Mouse (Mus musculus): ENCODE measurements around the gene Olfr550. TPM values are rescaled to one million over a fixed set of nuclear protein-coding genes. Genes with fewer than 3 reads are reported as not detected.

Olfr550 gene
- not detected in 2 replicates for polyA plus RNA-seq (2012; rRNA removed)

DNA sequence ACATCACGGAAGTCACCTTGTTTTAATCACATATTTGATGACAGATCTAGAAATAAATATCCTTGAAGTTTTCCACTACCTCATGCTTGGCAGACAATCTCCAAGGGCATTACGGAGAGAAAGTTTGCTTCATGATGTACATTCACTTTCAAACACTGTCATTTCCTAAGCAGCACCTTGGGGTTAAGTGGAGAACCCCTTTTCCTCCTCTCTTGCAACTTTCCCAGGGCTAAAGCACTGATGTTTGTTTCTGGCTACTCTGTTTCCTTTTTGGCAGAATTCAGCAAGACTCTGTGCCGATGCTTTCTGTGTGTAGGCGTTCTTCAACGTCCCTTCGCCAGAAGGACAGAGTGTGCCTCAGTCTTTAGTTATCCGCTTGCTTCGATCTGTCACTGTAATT lies at the start of gene Olfr550:
TSS of gene Olfr550 (plus strand) at position 301 of the 400 bp plus-strand sequence.

DNA sequence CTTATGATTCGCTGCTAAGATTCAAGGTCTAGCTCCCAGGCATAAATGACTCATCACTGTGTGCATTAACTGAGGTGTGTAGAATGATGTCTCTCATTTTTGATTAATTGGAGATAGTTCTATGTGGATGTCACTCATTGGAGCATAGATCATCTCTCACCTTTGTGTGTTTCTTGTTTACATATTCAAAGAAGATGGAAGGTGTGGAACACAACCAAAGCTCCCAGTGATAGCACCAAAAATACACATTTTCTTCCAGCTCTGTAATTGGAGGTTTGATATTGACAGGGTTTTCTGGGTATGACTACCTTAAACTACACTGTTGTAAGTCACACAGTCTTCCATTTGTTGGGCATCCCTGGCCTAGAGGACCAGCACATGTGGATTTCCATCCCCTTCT lies 36.8 kb upstream of the Olfr550 start, which contains the start of gene Olfr547:
TSS of gene Olfr547 (plus strand) at position 301 of the 400 bp plus-strand sequence.

DNA sequence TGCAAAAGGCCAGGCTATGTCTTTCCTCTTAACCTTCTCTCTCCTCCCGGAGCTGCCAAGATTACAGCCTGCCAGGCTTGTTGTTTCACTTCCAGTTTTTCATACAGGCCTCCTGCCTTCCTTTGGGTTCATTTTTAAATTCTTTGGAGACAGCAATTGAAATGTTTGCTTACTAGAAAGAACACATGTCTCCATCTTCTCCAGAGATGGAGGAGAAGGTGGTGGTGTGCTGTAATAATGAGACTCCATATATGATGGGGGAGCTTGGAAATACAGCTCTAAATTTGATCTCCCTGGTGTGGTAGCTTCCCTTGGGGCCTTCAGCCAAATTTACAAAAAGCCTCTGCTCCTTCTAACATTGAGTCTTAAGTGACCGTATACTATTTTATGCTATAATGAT lies 30.6 kb upstream of the Olfr550 start, which contains the start of gene Olfr548-ps1:
TSS of gene Olfr548-ps1 (plus strand) at position 301 of the 400 bp plus-strand sequence.

DNA sequence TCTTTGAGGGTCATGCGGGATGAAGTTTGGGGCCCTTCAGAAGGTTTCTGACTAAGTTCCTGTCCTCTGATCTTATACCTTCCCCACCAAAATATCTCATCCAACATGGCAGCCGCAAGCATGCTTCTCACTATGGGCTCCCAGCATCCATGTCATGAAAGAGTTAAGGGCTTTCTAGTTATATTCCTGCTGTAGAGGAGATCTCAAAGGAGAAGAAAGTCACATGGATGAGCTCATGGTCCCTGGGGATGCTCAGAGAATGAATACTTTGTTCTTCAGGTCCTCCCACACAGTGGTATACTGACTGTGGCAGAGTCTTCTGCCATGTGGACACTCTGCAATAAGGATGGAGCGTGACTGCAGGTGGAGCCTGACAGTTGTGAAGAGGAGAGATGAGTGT lies 21.7 kb upstream of the Olfr550 start, which contains the start of gene Olfr549:
TSS of gene Olfr549 (plus strand) at position 301 of the 400 bp plus-strand sequence.

DNA sequence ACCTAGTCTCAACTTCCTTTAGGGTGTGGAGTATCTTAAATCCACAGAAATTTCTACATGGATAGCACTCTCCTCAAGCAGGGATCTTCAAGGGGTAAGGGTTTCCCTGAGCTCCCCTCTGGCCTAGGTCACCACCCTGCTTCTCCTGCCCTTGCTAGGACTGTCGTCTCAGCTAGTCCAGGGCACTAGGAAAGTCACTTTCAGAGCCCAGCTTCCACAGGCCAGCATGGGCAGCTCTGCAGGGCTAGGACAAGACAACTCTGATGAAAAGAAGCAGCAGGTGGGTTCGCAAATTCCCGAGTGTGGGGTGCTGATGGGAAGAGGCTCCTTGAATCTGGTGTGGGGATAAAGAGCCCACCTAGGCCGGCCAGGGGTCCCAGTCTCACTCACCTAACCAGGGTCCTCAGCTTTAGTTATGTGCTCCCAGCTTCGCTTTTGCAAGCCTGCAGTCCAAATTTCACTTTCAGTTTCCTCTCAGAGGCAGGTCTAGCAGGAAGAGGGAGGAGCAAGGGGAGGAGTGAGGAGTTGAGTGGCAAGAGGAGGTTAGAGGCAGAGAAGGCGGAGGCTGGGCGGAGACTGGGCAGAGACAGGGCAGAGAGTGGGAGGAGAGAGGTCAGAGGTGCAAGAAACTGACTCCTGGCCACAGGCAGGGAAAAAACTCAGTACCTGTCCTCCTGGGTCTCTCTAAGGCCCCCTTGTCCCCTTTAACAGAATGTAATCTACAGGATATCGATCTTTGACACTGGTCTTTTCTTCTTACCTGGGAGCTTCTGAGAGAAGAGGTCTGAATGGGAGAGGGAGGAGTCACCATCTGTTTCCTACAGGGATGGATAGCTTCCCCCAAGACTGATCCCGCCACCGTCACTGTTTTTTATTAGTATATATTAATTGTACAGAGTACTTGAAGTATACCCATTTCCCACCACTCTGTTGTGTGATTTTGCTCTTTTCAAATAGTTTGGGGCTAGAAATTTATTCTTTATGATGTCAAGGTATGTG lies 5.9 kb upstream of the Olfr550 start, which contains the start of gene Trim21:
TSS of gene Trim21 (minus strand) at position 488 of the 999 bp plus-strand sequence.

DNA sequence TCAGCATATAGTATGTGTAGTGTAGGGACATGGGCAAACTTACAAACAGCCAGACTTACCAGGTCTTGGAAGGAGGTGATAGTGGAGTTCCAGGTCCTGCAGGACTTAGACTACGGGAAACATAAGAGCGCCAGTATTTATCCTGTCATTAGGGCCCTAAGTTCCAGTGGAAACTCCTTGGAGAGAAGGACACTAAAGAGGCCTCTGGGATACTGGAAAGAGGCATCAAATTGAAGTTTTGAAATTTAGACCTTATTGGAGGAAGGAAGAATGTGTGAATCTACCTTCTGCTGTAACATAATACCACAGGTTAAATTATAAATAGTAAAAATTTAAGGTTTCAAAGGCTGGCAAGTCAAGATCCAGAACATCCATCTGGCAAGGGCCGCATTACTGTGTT lies 20.5 kb downstream of the Olfr550 start, which contains the start of gene Olfr551:
TSS of gene Olfr551 (minus strand) at position 101 of the 400 bp plus-strand sequence.

DNA sequence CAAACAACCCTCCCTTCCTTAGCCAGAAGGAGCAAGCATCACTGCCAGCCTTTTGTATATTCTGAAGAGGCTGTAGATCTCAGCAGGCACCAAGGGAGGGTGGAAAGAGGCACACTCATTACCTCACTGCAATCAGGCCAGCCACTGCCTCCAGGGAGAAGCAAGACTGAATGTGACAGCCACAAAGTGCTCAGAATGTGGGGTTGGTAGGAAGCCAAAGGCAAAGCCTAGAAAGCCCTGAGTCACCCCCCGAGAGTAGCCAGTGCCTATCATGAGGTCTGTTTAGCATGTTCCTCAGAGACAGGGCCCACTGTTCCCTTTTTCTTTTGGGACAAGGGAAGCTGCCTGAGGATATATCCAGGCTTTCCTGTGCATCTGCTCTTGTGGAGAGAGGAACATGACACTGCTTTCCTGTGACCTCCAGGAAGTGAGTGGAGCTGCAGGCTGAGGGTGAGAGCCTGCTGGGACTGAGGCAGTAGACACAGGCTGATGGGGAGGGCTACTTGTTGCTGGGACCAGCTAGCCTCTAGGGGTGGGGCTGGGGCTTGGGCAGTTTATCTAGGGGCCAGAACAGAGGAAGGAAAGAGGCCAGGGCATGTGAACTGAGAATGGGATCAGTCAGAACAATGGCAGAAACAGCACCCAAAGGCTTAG lies 26.3 kb downstream of the Olfr550 start, which contains the start of gene Olfr552:
TSS of gene Olfr552 (plus strand) at position 393 of the 654 bp plus-strand sequence.

DNA sequence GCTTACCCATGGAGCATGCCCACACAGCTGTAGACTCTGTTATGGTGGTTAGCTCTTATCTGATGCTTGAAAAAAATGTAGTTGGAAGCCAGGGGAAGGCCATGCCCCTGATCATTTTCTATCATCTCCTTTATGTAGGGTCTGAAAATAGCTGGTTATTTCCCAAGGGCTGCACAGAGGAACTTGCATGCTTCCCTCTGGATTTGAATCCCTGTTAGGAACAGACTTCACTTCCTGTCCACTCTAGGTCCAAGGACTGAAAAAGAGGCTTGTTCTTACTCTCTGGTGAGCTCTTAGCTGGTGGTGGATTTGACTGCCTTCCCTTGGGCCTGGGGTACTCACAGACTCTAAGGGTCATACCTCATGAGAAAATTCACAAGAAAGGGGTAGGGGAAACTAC lies 46.9 kb downstream of the Olfr550 start, which contains the start of gene Olfr553:
TSS of gene Olfr553 (minus strand) at position 101 of the 400 bp plus-strand sequence.

Other genes starting within 250 kb of the Olfr550 start
- gene Rrm1, start 129.7 kb upstream of the Olfr550 start, polyA plus RNA-seq (2012; rRNA removed), result 1.4 and 2.7 TPM in 2 replicates
- gene Olfr543, start 89.8 kb upstream of the Olfr550 start, polyA plus RNA-seq (2012; rRNA removed), result not detected in 2 replicates
- gene Olfr544, start 83.1 kb upstream of the Olfr550 start, polyA plus RNA-seq (2012; rRNA removed), result not detected in 2 replicates
- not detected in 2 replicates for gene Olfr545, start 71.9 kb upstream of the Olfr550 start, polyA plus RNA-seq (2012; rRNA removed)
- not detected in 2 replicates for gene Olfr547, start 36.7 kb upstream of the Olfr550 start, polyA plus RNA-seq (2012; rRNA removed)
- gene Olfr548-ps1, start 30.5 kb upstream of the Olfr550 start, polyA plus RNA-seq (2012; rRNA removed), result not detected in 2 replicates
- gene Olfr549, start 21.6 kb upstream of the Olfr550 start, polyA plus RNA-seq (2012; rRNA removed), result not detected in 2 replicates
- 0.67 and 0.84 TPM in 2 replicates for gene Trim21, start 6.0 kb upstream of the Olfr550 start, polyA plus RNA-seq (2012; rRNA removed)
- gene Olfr551, start 20.4 kb downstream of the Olfr550 start, polyA plus RNA-seq (2012; rRNA removed), result not detected in 2 replicates
- not detected in 2 replicates for gene Olfr552, start 26.3 kb downstream of the Olfr550 start, polyA plus RNA-seq (2012; rRNA removed)
- not detected in 2 replicates for gene Olfr553, start 46.8 kb downstream of the Olfr550 start, polyA plus RNA-seq (2012; rRNA removed)
- gene Olfr554, start 67.0 kb downstream of the Olfr550 start, polyA plus RNA-seq (2012; rRNA removed), result not detected in 2 replicates
- not detected in 2 replicates for gene Olfr555, start 87.4 kb downstream of the Olfr550 start, polyA plus RNA-seq (2012; rRNA removed)
- gene Olfr556, start 93.5 kb downstream of the Olfr550 start, polyA plus RNA-seq (2012; rRNA removed), result not detected in 2 replicates
- gene Trim68, start 115.9 kb downstream of the Olfr550 start, polyA plus RNA-seq (2012; rRNA removed), result 2.8 and 3.8 TPM in 2 replicates
- not detected in 2 replicates for gene Olfr557, start 124.5 kb downstream of the Olfr550 start, polyA plus RNA-seq (2012; rRNA removed)
- 0.15 and 0.35 TPM in 2 replicates for gene Olfr558, start 130.8 kb downstream of the Olfr550 start, polyA plus RNA-seq (2012; rRNA removed)
- gene Olfr33, start 147.6 kb downstream of the Olfr550 start, polyA plus RNA-seq (2012; rRNA removed), result 0.15 TPM in 1 of 2 replicates, not detected in the other
- not detected in 2 replicates for gene Olfr559, start 156.0 kb downstream of the Olfr550 start, polyA plus RNA-seq (2012; rRNA removed)
- gene Olfr560, start 187.9 kb downstream of the Olfr550 start, polyA plus RNA-seq (2012; rRNA removed), result not detected in 2 replicates
- gene Olfr78, start 188.0 kb downstream of the Olfr550 start, polyA plus RNA-seq (2012; rRNA removed), result 0.41 and 0.78 TPM in 2 replicates
- not detected in 2 replicates for gene Olfr561, start 199.8 kb downstream of the Olfr550 start, polyA plus RNA-seq (2012; rRNA removed)
- not detected in 2 replicates for gene Olfr564, start 232.0 kb downstream of the Olfr550 start, polyA plus RNA-seq (2012; rRNA removed)